Mouse (Mus musculus) frontal cortex, adult 2 months (tissue): ENCODE results near the gene Brd3os. TPM values are rescaled to one million over a fixed set of nuclear protein-coding genes. Genes with fewer than 3 reads are reported as not detected.

Experiments
- DNase-seq, 2 experiments: peaks; one replicate each; pipeline ENCODE4 v3.0.0; 2022; ENCODE audit warnings: low spot score in 1 of 2; ENCODE audit errors: extremely low spot score in 1 of 2
- polyA plus RNA-seq: library from polyadenylated mRNA; depleted of rRNA; stranded (reverse); fragments of >200 nt; gene quantifications from 2 replicates; pipeline ENCODE4 v1.2.3, GENCODE M21; 2012

The Brd3os gene
- polyA plus RNA-seq, 1 experiment = 40.8 TPM

GRCm38 (mm10) chr2:27461881-27462660, 19.9 kb downstream of the Brd3os start:
- DNase-seq = no peak

- no peak for DNase-seq
Observed at GRCm38 (mm10) chr2:27462901-27463300, 20.8 kb downstream of the Brd3os start.

- DNase-seq = no peak
Observed at GRCm38 (mm10) chr2:27469292-27469990, 27.3 kb downstream of the Brd3os start.

DNA sequence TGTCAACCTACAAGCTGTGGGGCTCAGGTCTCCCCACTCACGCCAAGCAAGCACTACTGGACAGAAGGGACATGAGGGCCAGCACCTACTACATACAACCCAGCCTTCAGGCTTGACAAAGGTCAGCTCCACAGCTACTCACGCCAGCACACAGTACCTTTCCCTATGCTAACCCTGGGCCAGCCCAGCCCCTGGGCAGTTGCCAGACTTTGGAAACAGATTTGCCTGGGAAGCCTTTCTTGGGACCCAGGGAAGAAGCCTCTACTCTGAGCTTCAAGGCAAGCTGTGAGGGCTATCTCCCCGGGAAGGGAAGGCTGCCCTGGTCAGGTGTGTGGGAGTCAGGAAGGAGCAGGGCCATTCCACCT, 27.8 kb downstream of the Brd3os start:
- no peak for DNase-seq

GRCm38 (mm10) chr2:27470535-27470934, 28.4 kb downstream of the Brd3os start:
- DNase-seq = no peak

- no peak for DNase-seq
Observed at GRCm38 (mm10) chr2:27471170-27471584, 29.1 kb downstream of the Brd3os start.

GRCm38 (mm10) chr2:27473061-27473765, 31.1 kb downstream of the Brd3os start:
- no peak for DNase-seq

DNA sequence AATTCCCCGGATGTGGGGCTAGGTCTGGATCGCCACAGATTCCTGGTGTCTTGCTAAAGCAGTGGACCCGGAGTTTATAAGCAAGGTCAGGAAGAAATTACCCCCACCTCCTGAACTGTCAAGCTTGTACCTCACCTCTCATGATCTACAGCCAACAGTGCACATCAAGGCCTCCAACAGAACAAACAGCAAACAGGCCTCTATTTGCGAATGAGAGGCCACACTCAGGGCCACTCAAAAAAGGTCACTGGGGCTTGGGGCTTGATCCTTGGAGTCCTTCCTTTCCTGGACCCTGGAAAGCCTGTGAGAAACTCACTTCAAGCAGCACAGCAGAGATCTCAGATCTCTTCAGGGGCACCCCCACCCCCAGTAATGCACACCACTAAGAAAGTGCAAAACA, 31.8 kb downstream of the Brd3os start:
- DNase-seq = no peak

- DNase-seq = peak in 1 of 2 experiments; percentile 19
Observed at GRCm38 (mm10) chr2:27474621-27475484, 32.7 kb downstream of the Brd3os start.

DNA sequence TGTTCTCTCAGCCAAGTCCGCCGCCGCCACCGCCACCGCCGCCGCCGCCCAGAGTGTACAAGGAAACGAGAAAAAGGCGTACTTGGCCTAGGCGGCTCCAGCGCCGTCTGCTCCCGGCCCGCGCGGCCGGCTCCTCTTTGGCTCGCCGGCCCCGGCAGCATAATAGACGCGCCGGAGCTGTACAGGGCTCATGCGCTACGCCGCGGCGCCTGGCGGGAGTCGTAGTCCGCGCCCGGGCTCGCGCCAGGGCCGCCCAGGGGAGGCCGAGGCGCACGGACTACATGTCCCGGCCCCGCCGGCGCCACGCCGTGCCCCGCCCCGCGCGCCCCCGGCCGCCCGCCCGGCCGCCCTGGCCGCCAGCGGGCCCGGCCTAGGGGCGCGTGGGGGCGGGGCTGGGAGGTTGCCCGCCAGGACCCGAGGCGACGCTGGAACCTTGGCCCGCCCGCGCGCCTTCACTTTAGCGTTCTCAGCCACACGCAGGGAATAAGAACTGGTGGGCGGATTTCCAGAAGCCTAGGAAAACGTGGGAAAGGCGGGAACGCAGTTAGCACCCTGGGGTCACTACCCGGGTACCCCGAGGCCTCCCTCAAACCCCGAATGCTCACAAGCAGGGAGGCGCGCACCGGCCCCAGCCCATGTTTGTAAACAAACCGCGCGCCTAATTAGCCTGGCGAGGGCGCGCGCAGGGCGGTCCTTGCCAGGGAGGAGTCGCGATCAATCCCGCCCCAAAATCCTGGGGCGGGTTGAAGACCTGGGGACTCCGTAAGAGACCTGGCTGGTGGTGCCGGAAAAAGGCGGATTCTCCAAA, 33.6 kb downstream of the Brd3os start:
- peak; percentile 74 to 93 for DNase-seq

- DNase-seq = peak in 1 of 2 experiments; percentile 18
Observed at GRCm38 (mm10) chr2:27476303-27477192, 34.4 kb downstream of the Brd3os start.

GRCm38 (mm10) chr2:27479821-27480220, 37.7 kb downstream of the Brd3os start:
- no peak for DNase-seq

- no peak for DNase-seq
Observed at GRCm38 (mm10) chr2:27480367-27480766, 38.2 kb downstream of the Brd3os start.

DNA sequence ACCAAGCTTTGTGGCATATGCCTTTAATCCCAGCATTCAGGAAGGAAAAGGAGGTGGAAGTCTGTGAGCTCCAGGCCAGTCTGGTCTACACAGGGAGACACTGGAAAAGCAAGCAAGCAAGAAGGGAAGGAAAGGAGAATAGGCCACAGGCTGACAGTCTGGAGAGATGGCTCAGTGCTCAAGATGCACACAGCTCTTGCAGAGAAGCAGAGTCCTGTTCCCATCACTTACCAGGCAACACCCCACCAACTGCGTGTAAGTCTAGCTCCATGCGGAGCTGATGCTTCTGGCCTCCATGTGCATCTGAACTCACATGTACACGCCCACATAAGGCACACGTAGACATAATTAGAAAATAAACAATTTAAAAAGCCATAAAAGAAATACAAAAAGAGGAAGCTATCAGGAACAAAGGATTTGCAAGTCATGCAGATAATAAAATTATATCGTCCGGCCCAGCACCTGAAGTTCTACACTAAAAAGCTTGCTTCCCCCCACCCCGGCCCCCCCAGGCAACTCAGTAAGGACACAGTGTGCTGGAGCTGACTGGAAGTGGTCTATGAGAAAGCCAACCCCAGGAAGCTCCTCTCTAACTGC, 40.2 kb downstream of the Brd3os start:
- no peak for DNase-seq

DNA sequence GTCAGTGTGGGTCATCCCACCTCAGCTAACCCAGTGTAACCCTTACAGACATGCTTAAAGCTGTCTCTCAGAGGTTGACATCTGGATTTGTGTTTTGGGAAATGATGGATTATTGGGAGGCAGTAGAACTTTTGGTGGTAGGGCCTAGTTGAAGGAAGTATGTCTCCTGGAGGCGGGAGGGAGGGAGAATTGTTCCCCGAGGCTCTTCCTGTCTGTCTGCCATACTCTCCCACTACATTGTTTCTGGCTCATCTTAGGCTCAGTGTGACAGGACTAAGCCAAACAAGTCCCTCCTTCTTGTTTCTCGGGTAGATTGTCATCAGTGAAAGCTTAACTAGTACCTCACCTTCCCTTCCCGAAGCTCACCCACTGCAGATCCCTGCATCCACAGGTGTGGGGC, 44.6 kb downstream of the Brd3os start:
- DNase-seq = no peak

DNA sequence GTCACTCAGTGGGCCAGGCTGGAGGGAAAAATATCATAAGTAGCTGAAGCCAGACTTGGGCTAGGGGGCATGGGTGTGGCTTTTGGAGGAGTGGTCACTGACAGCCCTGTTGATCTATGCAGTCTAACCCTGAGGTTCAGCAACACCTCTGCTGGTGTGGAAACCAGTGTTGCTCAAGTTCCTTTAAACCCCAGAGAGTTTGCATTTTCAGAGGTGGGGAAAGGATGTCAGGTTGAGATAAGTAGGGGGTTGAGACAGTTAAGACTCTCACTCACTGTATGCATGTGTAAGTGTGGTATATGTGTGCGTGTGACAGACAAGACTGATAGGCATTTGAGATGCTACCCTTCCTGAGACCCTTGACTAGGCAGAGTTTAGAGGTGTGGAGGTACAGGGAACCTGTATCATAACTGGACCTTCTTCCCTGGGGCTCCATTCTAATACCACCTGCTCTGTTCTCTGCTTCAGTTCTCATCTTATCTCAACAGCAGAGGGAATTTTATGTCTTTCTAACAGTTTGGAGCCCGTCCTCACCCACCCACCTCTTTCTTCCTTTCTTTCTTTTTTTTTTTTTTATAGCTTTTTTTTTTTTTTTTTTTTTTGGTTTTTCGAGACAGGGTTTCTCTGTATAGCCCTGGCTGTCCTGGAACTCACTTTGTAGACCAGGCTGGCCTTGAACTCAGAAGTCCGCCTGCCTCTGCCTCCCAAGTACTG, 45.4 kb downstream of the Brd3os start:
- no peak for DNase-seq

- DNase-seq = no peak
Observed at GRCm38 (mm10) chr2:27488362-27488761, 46.2 kb downstream of the Brd3os start.

DNA sequence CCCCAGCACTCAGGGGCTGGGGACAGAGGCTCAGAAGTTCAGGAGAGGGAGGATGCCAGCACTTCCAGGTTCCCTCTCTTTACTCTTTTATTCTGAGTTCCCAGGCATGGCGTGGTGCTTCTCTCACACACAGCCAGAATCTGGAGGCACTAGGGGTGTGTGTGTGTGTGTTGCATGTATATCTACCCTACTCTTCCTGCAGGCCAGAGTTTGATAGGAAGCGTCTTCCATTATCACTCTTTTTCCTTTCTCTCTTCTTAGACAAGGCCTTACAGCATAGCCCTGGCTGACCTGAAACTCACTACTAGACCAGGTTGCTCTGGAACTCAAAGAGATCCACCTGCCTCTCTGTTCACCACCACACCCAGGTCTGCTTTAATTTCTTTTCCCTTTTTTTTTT, 48.8 kb downstream of the Brd3os start:
- DNase-seq = no peak
